Mouse (Mus musculus): ENCODE data around the gene Lactb. TPM values are rescaled to one million over a fixed set of nuclear protein-coding genes. Genes with fewer than 3 reads are reported as not detected.

Gene Lactb
- polyA plus RNA-seq, 1 experiment from 2014 or later: 16.0 TPM

GRCm38 (mm10) chr9:66988198-66988887 lies 13.1 kb upstream of the Lactb start:
- H3K9me3 ChIP-seq (ENCODE audit: low read length): no peaks in the 10 kb centered on the region
- H3K9ac ChIP-seq (replicated peaks; ENCODE audit: low read length): peak overlapping the region; percentile 54
- H3K27ac ChIP-seq (ENCODE audit: low read length): peak overlapping the region; percentile 99
- peak; percentile 72 for ATAC-seq (ENCODE audit: low FRiP score, low TSS enrichment)
- no peaks in the 10 kb centered on the region for H3K27me3 ChIP-seq (ENCODE audit: insufficient read depth, low read length)
- H3K36me3 ChIP-seq (ENCODE audit: insufficient read depth, low read length): no peaks in the 10 kb centered on the region
- 0 out of 2 replicates have a peak overlapping the region, but pooled peaks have one; percentile 12 for H3K4me2 ChIP-seq (replicated peaks; ENCODE audit: low read depth, low read length)
- H3K4me1 ChIP-seq (ENCODE audit: insufficient read depth, low read length): peaks cover 33% of the 10 kb centered on the region
- no peak overlapping the region for H3K4me3 ChIP-seq (ENCODE audit: low read length)
- WGBS: 53% methylated on average over 11 of the region's 11 CpGs

- no peak for ATAC-seq (ENCODE audit: low FRiP score, low TSS enrichment)
- Histone ChIP-seq H3K4me3 (ENCODE audit: low read length) (no peak overlapping the region), H3K27ac (ENCODE audit: low read length) (no peak overlapping the region), H3K27me3 (ENCODE audit: insufficient read depth, low read length) (no peaks in the 10 kb centered on the region), H3K9ac (replicated peaks; ENCODE audit: low read length) (no peak overlapping the region), H3K36me3 (ENCODE audit: insufficient read depth, low read length) (no peaks in the 10 kb centered on the region), H3K4me1 (ENCODE audit: insufficient read depth, low read length) (peaks cover 30% of the 10 kb centered on the region), H3K4me2 (replicated peaks; ENCODE audit: low read depth, low read length) (no peak overlapping the region), H3K9me3 (ENCODE audit: low read length) (no peaks in the 10 kb centered on the region)
- WGBS: 80% methylated on average over 7 of the region's 7 CpGs
Measured at GRCm38 (mm10) chr9:66985377-66985776, 10.1 kb upstream of the Lactb start.

- H3K9ac ChIP-seq (replicated peaks; ENCODE audit: low read length): no peak overlapping the region
- no peak overlapping the region for H3K4me2 ChIP-seq (replicated peaks; ENCODE audit: low read depth, low read length)
- 0 out of 2 replicates have a peak overlapping the region, but pooled peaks have one; percentile 39 for H3K27ac ChIP-seq (ENCODE audit: low read length)
- ATAC-seq (ENCODE audit: low FRiP score, low TSS enrichment): 0 out of 2 replicates have a peak, but pooled peaks have one; percentile 67
- WGBS: 59% methylated on average over 7 of the region's 7 CpGs
- peaks cover under 1% of the 10 kb centered on the region; the same call in 1 of the 2 replicates for H3K4me1 ChIP-seq (ENCODE audit: insufficient read depth, low read length)
- H3K9me3 ChIP-seq (ENCODE audit: low read length): no peaks in the 10 kb centered on the region
- no peak overlapping the region for H3K4me3 ChIP-seq (ENCODE audit: low read length)
- H3K36me3 ChIP-seq (ENCODE audit: insufficient read depth, low read length): no peaks in the 10 kb centered on the region
- H3K27me3 ChIP-seq (ENCODE audit: insufficient read depth, low read length): no peaks in the 10 kb centered on the region
Measured at GRCm38 (mm10) chr9:66982085-66982484, 6.8 kb upstream of the Lactb start.

GRCm38 (mm10) chr9:66980458-66980857 lies 5.2 kb upstream of the Lactb start:
- no peaks in the 10 kb centered on the region for H3K27me3 ChIP-seq (ENCODE audit: insufficient read depth, low read length)
- no peak overlapping the region for H3K4me2 ChIP-seq (replicated peaks; ENCODE audit: low read depth, low read length)
- no peaks in the 10 kb centered on the region for H3K36me3 ChIP-seq (ENCODE audit: insufficient read depth, low read length)
- peaks cover 6% of the 10 kb centered on the region; the same call in 1 of the 2 replicates for H3K4me1 ChIP-seq (ENCODE audit: insufficient read depth, low read length)
- H3K4me3 ChIP-seq (ENCODE audit: low read length): no peak overlapping the region
- WGBS: 16% methylated on average over 5 of the region's 5 CpGs
- H3K27ac ChIP-seq (ENCODE audit: low read length): no peak overlapping the region
- no peak overlapping the region for H3K9ac ChIP-seq (replicated peaks; ENCODE audit: low read length)
- ATAC-seq (ENCODE audit: low FRiP score, low TSS enrichment): no peak
- H3K9me3 ChIP-seq (ENCODE audit: low read length): no peaks in the 10 kb centered on the region

GRCm38 (mm10) chr9:66978468-66978867 lies 3.2 kb upstream of the Lactb start:
- no peak for ATAC-seq (ENCODE audit: low FRiP score, low TSS enrichment)
- Histone ChIP-seq H3K9me3 (ENCODE audit: low read length) (no peaks in the 10 kb centered on the region), H3K4me1 (ENCODE audit: insufficient read depth, low read length) (peaks cover 6% of the 10 kb centered on the region; the same call in 1 of the 2 replicates), H3K27me3 (ENCODE audit: insufficient read depth, low read length) (no peaks in the 10 kb centered on the region), H3K36me3 (ENCODE audit: insufficient read depth, low read length) (no peaks in the 10 kb centered on the region), H3K9ac (replicated peaks; ENCODE audit: low read length) (no peak overlapping the region), H3K27ac (ENCODE audit: low read length) (no peak overlapping the region), H3K4me2 (replicated peaks; ENCODE audit: low read depth, low read length) (no peak overlapping the region), H3K4me3 (ENCODE audit: low read length) (no peak overlapping the region)
- 78% methylated on average over 1 of the region's 1 CpGs for WGBS

- Histone ChIP-seq H3K9me3 (ENCODE audit: low read length) (no peaks in the 10 kb centered on the region), H3K4me3 (ENCODE audit: low read length) (no peak overlapping the region), H3K4me2 (replicated peaks; ENCODE audit: low read depth, low read length) (no peak overlapping the region), H3K27ac (ENCODE audit: low read length) (no peak overlapping the region), H3K27me3 (ENCODE audit: insufficient read depth, low read length) (no peaks in the 10 kb centered on the region), H3K9ac (replicated peaks; ENCODE audit: low read length) (no peak overlapping the region), H3K4me1 (ENCODE audit: insufficient read depth, low read length) (peaks cover 6% of the 10 kb centered on the region; the same call in 1 of the 2 replicates), H3K36me3 (ENCODE audit: insufficient read depth, low read length) (no peaks in the 10 kb centered on the region)
- WGBS: 100% methylated on average over 1 of the region's 1 CpGs
- no peak for ATAC-seq (ENCODE audit: low FRiP score, low TSS enrichment)
Measured at GRCm38 (mm10) chr9:66977982-66978381, 2.7 kb upstream of the Lactb start.

GRCm38 (mm10) chr9:66977121-66977520 lies 1.8 kb upstream of the Lactb start:
- Histone ChIP-seq H3K4me2 (replicated peaks; ENCODE audit: low read depth, low read length) (no peak overlapping the region), H3K4me1 (ENCODE audit: insufficient read depth, low read length) (peaks cover 6% of the 10 kb centered on the region; the same call in 1 of the 2 replicates), H3K27me3 (ENCODE audit: insufficient read depth, low read length) (no peaks in the 10 kb centered on the region), H3K4me3 (ENCODE audit: low read length) (no peak overlapping the region), H3K36me3 (ENCODE audit: insufficient read depth, low read length) (no peaks in the 10 kb centered on the region), H3K27ac (ENCODE audit: low read length) (no peak overlapping the region), H3K9me3 (ENCODE audit: low read length) (no peaks in the 10 kb centered on the region), H3K9ac (replicated peaks; ENCODE audit: low read length) (no peak overlapping the region)
- ATAC-seq (ENCODE audit: low FRiP score, low TSS enrichment): no peak
- WGBS: 77% methylated on average over 5 of the region's 5 CpGs

GRCm38 (mm10) chr9:66974721-66975225 lies 511 bp downstream of the Lactb start:
- Histone ChIP-seq H3K27me3 (ENCODE audit: insufficient read depth, low read length) (no peaks in the 10 kb centered on the region), H3K4me1 (ENCODE audit: insufficient read depth, low read length) (peaks cover 6% of the 10 kb centered on the region; the same call in 1 of the 2 replicates), H3K4me3 (ENCODE audit: low read length) (peak overlapping the region; percentile 94), H3K36me3 (ENCODE audit: insufficient read depth, low read length) (peaks cover 10% of the 10 kb centered on the region; the same call in 1 of the 2 replicates), H3K4me2 (replicated peaks; ENCODE audit: low read depth, low read length) (peak overlapping the region; percentile 73), H3K27ac (ENCODE audit: low read length) (peak overlapping the region; percentile 97), H3K9me3 (ENCODE audit: low read length) (no peaks in the 10 kb centered on the region), H3K9ac (replicated peaks; ENCODE audit: low read length) (peak overlapping the region; percentile 84)
- peak; percentile 97 for ATAC-seq (ENCODE audit: low FRiP score, low TSS enrichment)
- under 1% methylated on average over 41 of the region's 41 CpGs for WGBS

GRCm38 (mm10) chr9:66971116-66971515 lies 4.2 kb downstream of the Lactb start:
- H3K9ac ChIP-seq (replicated peaks; ENCODE audit: low read length): no peak overlapping the region
- no peak overlapping the region for H3K27ac ChIP-seq (ENCODE audit: low read length)
- peaks cover 18% of the 10 kb centered on the region for H3K36me3 ChIP-seq (ENCODE audit: insufficient read depth, low read length)
- 87% methylated on average over 8 of the region's 8 CpGs for WGBS
- no peak overlapping the region for H3K4me3 ChIP-seq (ENCODE audit: low read length)
- H3K4me1 ChIP-seq (ENCODE audit: insufficient read depth, low read length): peaks cover 6% of the 10 kb centered on the region; the same call in 1 of the 2 replicates
- H3K27me3 ChIP-seq (ENCODE audit: insufficient read depth, low read length): no peaks in the 10 kb centered on the region
- no peaks in the 10 kb centered on the region for H3K9me3 ChIP-seq (ENCODE audit: low read length)
- no peak for ATAC-seq (ENCODE audit: low FRiP score, low TSS enrichment)
- H3K4me2 ChIP-seq (replicated peaks; ENCODE audit: low read depth, low read length): no peak overlapping the region

- no peak for ATAC-seq (ENCODE audit: low FRiP score, low TSS enrichment)
- no peaks in the 10 kb centered on the region for H3K27me3 ChIP-seq (ENCODE audit: insufficient read depth, low read length)
- no peaks in the 10 kb centered on the region for H3K9me3 ChIP-seq (ENCODE audit: low read length)
- no peak overlapping the region for H3K27ac ChIP-seq (ENCODE audit: low read length)
- no peak overlapping the region for H3K4me2 ChIP-seq (replicated peaks; ENCODE audit: low read depth, low read length)
- 78% methylated on average over 8 of the region's 8 CpGs for WGBS
- H3K4me3 ChIP-seq (ENCODE audit: low read length): no peak overlapping the region
- peaks cover 18% of the 10 kb centered on the region for H3K36me3 ChIP-seq (ENCODE audit: insufficient read depth, low read length)
- no peaks in the 10 kb centered on the region for H3K4me1 ChIP-seq (ENCODE audit: insufficient read depth, low read length)
- H3K9ac ChIP-seq (replicated peaks; ENCODE audit: low read length): no peak overlapping the region
Measured at GRCm38 (mm10) chr9:66967492-66967891, 7.8 kb downstream of the Lactb start.

All from kidney, embryonic 16.5 days (tissue).